Mouse (Mus musculus): ENCODE data around the gene Mast4. TPM values are rescaled to one million over a fixed set of nuclear protein-coding genes. Genes with fewer than 3 reads are reported as not detected.

Gene Mast4
- polyA plus RNA-seq, 1 experiment from 2014 or later = 2.8 TPM

DNA sequence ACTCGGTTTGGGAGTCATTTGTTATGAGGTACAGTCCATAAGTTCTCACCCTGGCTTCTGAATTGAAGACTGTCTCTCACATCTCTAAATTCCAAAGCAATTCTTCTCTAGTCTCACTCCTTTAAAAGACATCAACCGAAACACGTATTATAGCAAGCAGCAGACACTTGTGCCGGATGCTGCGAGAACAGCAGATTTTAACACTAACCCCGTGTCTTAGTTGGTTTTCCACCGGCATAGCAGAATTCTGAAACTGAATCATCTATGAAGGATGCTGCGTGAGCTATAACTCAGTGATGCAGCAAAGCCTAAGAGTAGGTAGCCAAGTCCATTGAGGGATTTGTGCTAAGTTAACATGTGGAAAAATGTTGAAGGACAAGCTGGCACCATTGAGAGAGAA lies 10.5 kb upstream of the Mast4 start:
- TF ChIP-seq EP300 (IDR thresholded peaks at IDR 0.05; ENCODE audit: low read depth) (no peak), CTCF (IDR thresholded peaks at IDR 0.05; ENCODE audit: low read depth) (no peak)
- Histone ChIP-seq H3K9ac (replicated peaks) (no peak overlapping the region), H3K4me2 (ENCODE audit: low read depth, low read length) (no peak overlapping the region), H3K9me3 (ENCODE audit: low read length) (no peaks in the 10 kb centered on the region), H3K36me3 (replicated peaks; ENCODE audit: insufficient read depth, low read length) (no peaks in the 10 kb centered on the region), H3K27ac (ENCODE audit: low read depth) (no peak overlapping the region), H3K4me3 (ENCODE audit: low read depth, low read length) (no peak overlapping the region), H3K4me1 (ENCODE audit: insufficient read depth) (no peaks in the 10 kb centered on the region), H3K27me3 (ENCODE audit: insufficient read depth, low read length) (no peaks in the 10 kb centered on the region)
- DNase-seq = no peak
- 84% methylated on average over 8 of the region's 8 CpGs for WGBS (ENCODE audit: insufficient replicate concordance)
- ATAC-seq = no peak

DNA sequence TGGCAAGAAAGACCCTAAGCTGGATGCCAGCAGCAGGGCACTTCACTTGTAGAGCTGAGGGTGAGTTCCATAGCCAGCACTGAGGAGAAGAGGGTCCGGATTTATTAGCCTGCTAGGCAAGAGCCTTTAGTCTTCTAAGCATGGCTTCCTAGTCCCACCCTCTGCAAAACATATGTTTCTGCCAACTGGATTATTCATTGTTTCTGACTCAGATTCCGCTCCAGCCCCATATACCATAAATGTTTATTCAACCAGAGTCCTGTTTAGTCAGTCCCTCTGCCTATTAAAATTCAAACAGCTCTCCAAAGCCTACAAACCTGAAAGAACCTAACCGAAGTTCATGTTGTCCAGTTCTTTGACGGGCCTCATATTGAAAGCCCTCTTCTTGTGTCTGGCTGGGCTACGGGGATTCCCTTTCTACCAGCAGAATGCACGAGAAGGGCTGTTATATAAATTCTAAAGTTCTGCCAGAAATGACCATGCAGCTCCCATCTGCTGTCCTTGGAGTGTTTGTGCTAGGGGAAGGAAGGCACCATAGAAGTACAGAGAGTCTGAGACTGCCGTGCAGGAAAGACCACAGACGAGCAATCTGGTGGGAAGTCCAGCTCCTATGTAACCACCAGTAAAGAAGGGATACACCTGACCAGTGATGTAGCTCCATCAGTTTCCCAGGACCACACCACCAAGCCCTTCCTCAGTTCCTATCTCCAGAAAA lies 9.9 kb upstream of the Mast4 start:
- H3K27ac ChIP-seq (ENCODE audit: low read depth) = no peak overlapping the region
- no peak overlapping the region for H3K9ac ChIP-seq (replicated peaks)
- WGBS (ENCODE audit: insufficient replicate concordance) = 76% methylated on average over 8 of the region's 8 CpGs
- no peak overlapping the region for H3K4me3 ChIP-seq (ENCODE audit: low read depth, low read length)
- H3K9me3 ChIP-seq (ENCODE audit: low read length) = no peaks in the 10 kb centered on the region
- no peak for TF ChIP-seq CTCF (IDR thresholded peaks at IDR 0.05; ENCODE audit: low read depth)
- TF ChIP-seq EP300 (IDR thresholded peaks at IDR 0.05; ENCODE audit: low read depth) = no peak
- no peaks in the 10 kb centered on the region for H3K27me3 ChIP-seq (ENCODE audit: insufficient read depth, low read length)
- ATAC-seq = no peak
- no peak for DNase-seq
- no peaks in the 10 kb centered on the region for H3K4me1 ChIP-seq (ENCODE audit: insufficient read depth)
- no peaks in the 10 kb centered on the region for H3K36me3 ChIP-seq (replicated peaks; ENCODE audit: insufficient read depth, low read length)
- no peak overlapping the region for H3K4me2 ChIP-seq (ENCODE audit: low read depth, low read length)

GRCm38 (mm10) chr13:103341031-103341430 lies 6.7 kb upstream of the Mast4 start:
- H3K27me3 ChIP-seq (ENCODE audit: insufficient read depth, low read length) = 0 out of 2 replicates have a peak, but pooled peaks cover 2% of the 10 kb centered on the region
- H3K4me3 ChIP-seq (ENCODE audit: low read depth, low read length) = no peak overlapping the region
- no peak for TF ChIP-seq CTCF (IDR thresholded peaks at IDR 0.05; ENCODE audit: low read depth)
- no peak for TF ChIP-seq EP300 (IDR thresholded peaks at IDR 0.05; ENCODE audit: low read depth)
- whole genome bisulfite sequencing (ENCODE audit: insufficient replicate concordance) = 76% methylated on average over 4 of the region's 4 CpGs
- H3K4me2 ChIP-seq (ENCODE audit: low read depth, low read length) = no peak overlapping the region
- H3K4me1 ChIP-seq (ENCODE audit: insufficient read depth) = no peaks in the 10 kb centered on the region
- no peaks in the 10 kb centered on the region for H3K36me3 ChIP-seq (replicated peaks; ENCODE audit: insufficient read depth, low read length)
- H3K9ac ChIP-seq (replicated peaks) = no peak overlapping the region
- H3K27ac ChIP-seq (ENCODE audit: low read depth) = no peak overlapping the region
- ATAC-seq (no peak), DNase-seq (no peak)
- no peaks in the 10 kb centered on the region for H3K9me3 ChIP-seq (ENCODE audit: low read length)

GRCm38 (mm10) chr13:103338616-103339015 lies 4.3 kb upstream of the Mast4 start:
- no peak for ATAC-seq
- no peak for TF ChIP-seq EP300 (IDR thresholded peaks at IDR 0.05; ENCODE audit: low read depth)
- TF ChIP-seq CTCF (IDR thresholded peaks at IDR 0.05; ENCODE audit: low read depth) = no peak
- 63% methylated on average over 2 of the region's 2 CpGs for WGBS (ENCODE audit: insufficient replicate concordance)

DNA sequence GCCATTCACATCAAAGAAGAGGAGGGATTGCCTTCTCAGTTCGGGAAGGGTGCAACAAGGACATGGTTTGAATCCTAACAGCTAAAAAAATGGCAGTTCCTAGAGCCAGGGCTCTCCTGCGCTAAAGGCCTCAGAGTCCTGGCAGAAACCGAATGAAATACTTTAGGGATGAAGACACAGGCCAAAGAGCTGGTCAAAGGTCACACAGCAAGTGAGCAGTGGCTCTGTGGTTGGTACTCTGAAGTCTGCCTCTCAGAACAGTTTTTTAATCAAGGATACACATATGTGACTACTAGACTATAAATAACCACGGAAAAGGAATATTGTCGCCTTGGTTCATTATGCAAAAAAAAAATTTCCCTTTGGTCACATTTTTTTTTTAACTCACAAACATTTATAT lies 1.9 kb upstream of the Mast4 start:
- peaks cover 13% of the 10 kb centered on the region for H3K4me1 ChIP-seq (ENCODE audit: insufficient read depth)
- peaks cover 48% of the 10 kb centered on the region for H3K27me3 ChIP-seq (ENCODE audit: insufficient read depth, low read length)
- H3K36me3 ChIP-seq (replicated peaks; ENCODE audit: insufficient read depth, low read length) = no peaks in the 10 kb centered on the region
- DNase-seq (no peak), ATAC-seq (no peak)
- H3K4me2 ChIP-seq (ENCODE audit: low read depth, low read length) = no peak overlapping the region
- no peaks in the 10 kb centered on the region for H3K9me3 ChIP-seq (ENCODE audit: low read length)
- TF ChIP-seq CTCF (IDR thresholded peaks at IDR 0.05; ENCODE audit: low read depth) (no peak), EP300 (IDR thresholded peaks at IDR 0.05; ENCODE audit: low read depth) (no peak)
- no peak overlapping the region for H3K27ac ChIP-seq (ENCODE audit: low read depth)
- no peak overlapping the region for H3K9ac ChIP-seq (replicated peaks)
- no peak overlapping the region for H3K4me3 ChIP-seq (ENCODE audit: low read depth, low read length)
- 42% methylated on average over 5 of the region's 5 CpGs for WGBS (ENCODE audit: insufficient replicate concordance)

More at GRCm38 (mm10) chr13:103338616-103339015, 4.3 kb upstream of the Mast4 start:
- H3K4me3 ChIP-seq (ENCODE audit: low read depth, low read length) = no peak overlapping the region
- H3K27me3 ChIP-seq (ENCODE audit: insufficient read depth, low read length) = peaks cover 26% of the 10 kb centered on the region
- no peaks in the 10 kb centered on the region for H3K36me3 ChIP-seq (replicated peaks; ENCODE audit: insufficient read depth, low read length)
- no peaks in the 10 kb centered on the region for H3K9me3 ChIP-seq (ENCODE audit: low read length)
- DNase-seq = no peak
- H3K9ac ChIP-seq (replicated peaks) = no peak overlapping the region
- H3K4me2 ChIP-seq (ENCODE audit: low read depth, low read length) = no peak overlapping the region
- H3K4me1 ChIP-seq (ENCODE audit: insufficient read depth) = peaks cover 11% of the 10 kb centered on the region
- H3K27ac ChIP-seq (ENCODE audit: low read depth) = no peak overlapping the region

GRCm38 (mm10) chr13:103334723-103335458 lies 594 bp upstream of the Mast4 start:
- no peaks in the 10 kb centered on the region for H3K36me3 ChIP-seq (replicated peaks; ENCODE audit: insufficient read depth, low read length)
- WGBS (ENCODE audit: insufficient replicate concordance) = 1% methylated on average over 32 of the region's 32 CpGs
- H3K27me3 ChIP-seq (ENCODE audit: insufficient read depth, low read length) = peaks cover 50% of the 10 kb centered on the region
- H3K4me2 ChIP-seq (ENCODE audit: low read depth, low read length) = peak overlapping the region; percentile 88
- DNase-seq = no peak
- TF ChIP-seq EP300 (IDR thresholded peaks at IDR 0.05; ENCODE audit: low read depth) (no peak), CTCF (IDR thresholded peaks at IDR 0.05; ENCODE audit: low read depth) (no peak)
- H3K9me3 ChIP-seq (ENCODE audit: low read length) = no peaks in the 10 kb centered on the region
- peak overlapping the region; percentile 21; the same call in 1 of the 2 replicates for H3K9ac ChIP-seq (replicated peaks)
- H3K4me3 ChIP-seq (ENCODE audit: low read depth, low read length) = peak overlapping the region; percentile 59
- H3K27ac ChIP-seq (ENCODE audit: low read depth) = no peak overlapping the region
- no peak for ATAC-seq
- peaks cover 13% of the 10 kb centered on the region for H3K4me1 ChIP-seq (ENCODE audit: insufficient read depth)
